Mouse (Mus musculus): ENCODE data around the gene Hist1h2bh.
"Not testable (repeated sequence)": the region's sequence is repeated elsewhere in the genome, so short reads cannot be mapped to it uniquely, and the experiment has no call there.

Gene Hist1h2bh

GRCm38 (mm10) chr13:23551931-23552914 lies 9.0 kb upstream of the Hist1h2bh start:
- DNase-seq (ENCODE audit: low read depth, low spot score) = no peak

GRCm38 (mm10) chr13:23551146-23551834 lies 8.1 kb upstream of the Hist1h2bh start, which contains the start of gene Hist1h4f:
Gene Hist1h4f (minus strand): TSS chr13:23551648.
- DNase-seq (ENCODE audit: low read depth, low spot score) = peak; percentile 98

GRCm38 (mm10) chr13:23550761-23551145 lies 7.6 kb upstream of the Hist1h2bh start:
- no peak for DNase-seq (ENCODE audit: low read depth, low spot score)

- DNase-seq (ENCODE audit: low read depth, low spot score) = no peak
Measured at GRCm38 (mm10) chr13:23546694-23547093, 3.5 kb upstream of the Hist1h2bh start.

GRCm38 (mm10) chr13:23544787-23545120 lies 1.6 kb upstream of the Hist1h2bh start:
- not testable (repeated sequence) for DNase-seq (ENCODE audit: low read depth, low spot score)

- DNase-seq (ENCODE audit: low read depth, low spot score) = peak; percentile 96
Measured at GRCm38 (mm10) chr13:23543965-23544786, 984 bp upstream of the Hist1h2bh start, which contains the start of gene Hist1h3f. Gene Hist1h3f (plus strand): TSS chr13:23544052.

GRCm38 (mm10) chr13:23542225-23542980 lies 789 bp downstream of the Hist1h2bh start:
- DNase-seq (ENCODE audit: low read depth, low spot score) = not testable (repeated sequence)

GRCm38 (mm10) chr13:23541497-23541896 lies 1.7 kb downstream of the Hist1h2bh start:
- no peak for DNase-seq (ENCODE audit: low read depth, low spot score)

GRCm38 (mm10) chr13:23539821-23540220 lies 3.4 kb downstream of the Hist1h2bh start:
- DNase-seq (ENCODE audit: low read depth, low spot score) = not testable (repeated sequence)

- no peak for DNase-seq (ENCODE audit: low read depth, low spot score)
Measured at GRCm38 (mm10) chr13:23538249-23538648, 4.9 kb downstream of the Hist1h2bh start.

- no peak for DNase-seq (ENCODE audit: low read depth, low spot score)
Measured at GRCm38 (mm10) chr13:23537006-23537710, 6.0 kb downstream of the Hist1h2bh start.

GRCm38 (mm10) chr13:23536076-23536822 lies 6.9 kb downstream of the Hist1h2bh start:
- peak; percentile 72 for DNase-seq (ENCODE audit: low read depth, low spot score)

GRCm38 (mm10) chr13:23535137-23536075 lies 7.8 kb downstream of the Hist1h2bh start, which contains the start of gene Hist1h3g:
Gene Hist1h3g (plus strand): TSS chr13:23535422.
- peak; percentile 100 for DNase-seq (ENCODE audit: low read depth, low spot score)

- peak; percentile 91 for DNase-seq (ENCODE audit: low read depth, low spot score)
Measured at GRCm38 (mm10) chr13:23534368-23535131, 8.6 kb downstream of the Hist1h2bh start.

GRCm38 (mm10) chr13:23533560-23534367 lies 9.4 kb downstream of the Hist1h2bh start, which contains the start of gene Hist1h2af:
Gene Hist1h2af (plus strand): TSS chr13:23533906.
- DNase-seq (ENCODE audit: low read depth, low spot score) = peak; percentile 94

GRCm38 (mm10) chr13:23532262-23533075 lies 10.7 kb downstream of the Hist1h2bh start:
- DNase-seq (ENCODE audit: low read depth, low spot score) = peak; percentile 49

Data from R1 (cell line).